Mouse (Mus musculus) lung, postnatal 0 days (tissue): ENCODE data around the gene Cox6b1.

ENCODE experiments used
- CTCF ChIP-seq: IDR thresholded peaks from 2 replicates; pipeline ENCODE4 v1.5.1; 2016; ENCODE audit warnings: antibody characterized with exemption, mild to moderate bottlenecking
- EP300 ChIP-seq: IDR thresholded peaks from 2 replicates; pipeline ENCODE4 v1.6.1; 2016; ENCODE audit warnings: antibody characterized with exemption, mild to moderate bottlenecking, control low read depth

- TF ChIP-seq CTCF (peak; percentile 66), EP300 (no peak)
Measured at GRCm38 (mm10) chr7:30669229-30669628, 43.3 kb upstream of the Cox6b1 start.
